Mouse (Mus musculus) left cerebral cortex, adult 18-20 months (tissue): ENCODE data around the gene Cdk5rap2. TPM values are rescaled to one million over a fixed set of nuclear protein-coding genes. Genes with fewer than 3 reads are reported as not detected.
A peak's percentile ranks its signal among the peaks of the same experiment; 100 is the strongest.

ENCODE experiments used
- DNase-seq, 2 experiments: peaks; one replicate each; pipeline ENCODE4 v3.0.0; 2021 to 2022; ENCODE audit warnings: low spot score in 2 of 2, mixed read lengths in 1 of 2
- total RNA-seq, 2 experiments: library from RNA; stranded (reverse); gene quantifications; 2 replicates each; pipeline ENCODE4 v1.2.3; 2021

Gene Cdk5rap2
- total RNA-seq, 2 experiments from 2014 or later: 6.3 to 7.1 TPM

DNA sequence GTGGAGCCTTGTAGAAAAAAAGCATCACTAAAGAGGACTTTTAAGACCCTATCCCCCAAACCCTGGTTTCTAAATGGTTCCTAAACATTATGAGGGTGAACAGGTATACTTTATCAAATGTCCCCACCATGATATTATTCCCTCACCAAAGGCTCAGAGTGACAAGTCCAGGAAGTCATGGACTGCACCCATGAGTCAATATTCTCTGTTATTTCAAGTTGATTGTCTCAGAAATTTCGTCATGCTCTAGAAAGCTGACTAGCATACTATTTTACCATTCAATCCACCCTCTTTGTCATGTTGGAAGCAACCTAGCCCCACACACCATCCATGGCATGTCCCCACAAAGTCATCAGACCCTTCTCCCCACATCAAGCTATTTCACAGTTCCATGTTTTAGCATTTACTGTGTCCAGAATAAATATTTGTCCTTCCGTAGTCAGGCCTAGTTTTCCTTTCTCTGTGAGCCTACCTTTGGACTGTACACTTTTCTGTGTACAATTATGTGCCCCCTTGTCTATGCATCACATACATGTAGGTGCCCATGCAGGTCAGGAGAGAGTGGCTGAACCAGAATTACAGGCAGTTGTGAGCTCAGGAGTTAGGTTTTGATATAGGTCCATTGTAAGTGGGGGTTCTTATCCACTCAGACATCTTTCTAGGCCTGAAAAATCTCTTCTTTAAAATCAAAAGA is 142.9 kb downstream of the Cdk5rap2 start:
- DNase-seq: no peak

DNA sequence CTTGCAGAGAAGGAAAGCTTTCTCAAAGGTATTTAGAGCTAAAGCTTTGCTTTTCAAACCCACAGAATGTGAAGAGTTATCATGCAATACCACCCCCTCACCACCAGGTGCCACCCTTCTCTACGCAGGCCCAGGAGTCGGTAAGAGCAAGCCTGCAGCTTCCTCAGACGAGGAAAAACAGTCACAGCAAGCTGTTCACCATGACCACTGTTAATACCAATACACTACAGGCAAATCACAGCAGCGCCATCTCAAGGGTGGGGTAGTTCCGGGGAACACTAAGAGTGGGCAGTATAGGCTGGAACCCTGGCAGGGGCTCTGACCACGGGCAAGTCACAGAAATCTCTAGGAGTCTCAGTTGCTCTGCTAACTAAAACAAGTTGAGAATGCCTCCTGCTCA is 145.0 kb downstream of the Cdk5rap2 start:
- peak; percentile 19 to 52 for DNase-seq

DNA sequence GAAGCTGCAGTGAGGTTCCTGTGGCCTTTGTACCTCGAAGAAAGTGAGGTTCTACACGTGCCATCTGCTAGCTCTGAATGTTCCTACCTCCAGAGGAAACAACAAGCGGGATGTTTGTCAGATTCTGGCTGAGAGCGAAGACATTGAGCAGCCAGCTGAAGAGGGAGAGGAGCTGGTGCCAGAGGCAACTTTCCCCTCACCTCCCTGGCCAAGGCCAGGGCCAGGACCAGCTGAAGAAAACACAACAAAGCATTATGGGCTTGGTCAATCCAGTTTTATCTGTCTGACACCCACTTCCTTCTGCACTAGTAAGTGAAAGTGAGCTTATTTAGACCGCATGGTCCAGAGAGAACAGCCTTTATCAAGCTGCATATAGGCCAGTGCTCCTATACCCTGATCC is 147.4 kb downstream of the Cdk5rap2 start:
- no peak for DNase-seq

DNA sequence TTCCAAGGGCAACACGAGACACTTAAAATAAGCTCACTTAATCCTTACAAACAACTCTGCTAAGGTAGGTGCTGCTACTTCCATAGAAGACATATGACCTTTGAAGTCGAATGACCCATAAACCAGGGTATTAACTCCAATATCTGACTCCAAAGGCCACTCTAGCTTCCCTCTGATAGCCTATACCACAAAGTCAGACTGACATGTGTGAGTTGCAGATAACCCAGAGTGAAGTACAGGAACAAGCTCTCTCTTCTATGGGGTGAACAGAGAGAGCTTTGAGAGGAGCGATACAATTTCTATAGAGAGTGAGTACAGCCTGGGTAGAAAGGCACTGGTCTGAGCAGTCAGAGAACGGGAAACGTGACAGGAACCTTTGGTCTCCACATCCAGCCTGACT is 148.9 kb downstream of the Cdk5rap2 start:
- DNase-seq: no peak

DNA sequence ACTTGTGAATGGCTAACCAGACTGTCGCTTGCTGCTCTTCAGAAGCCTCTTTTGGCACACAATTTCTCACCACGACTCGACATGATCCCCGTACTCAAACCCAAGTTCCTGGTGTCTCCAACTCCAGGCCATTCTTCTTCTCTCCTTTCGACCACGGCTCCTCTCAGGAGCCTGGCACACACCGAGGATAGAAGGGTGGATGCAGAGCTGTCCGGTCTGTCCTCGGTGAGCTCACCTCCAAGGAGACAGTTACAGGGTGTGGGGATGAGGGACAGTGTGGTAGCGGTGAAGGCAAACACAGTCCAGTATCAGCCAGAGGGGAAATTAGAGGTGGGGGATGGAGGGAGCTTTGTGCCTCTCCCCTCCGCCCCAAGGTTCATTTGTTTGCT is 149.8 kb downstream of the Cdk5rap2 start:
- no peak for DNase-seq

DNA sequence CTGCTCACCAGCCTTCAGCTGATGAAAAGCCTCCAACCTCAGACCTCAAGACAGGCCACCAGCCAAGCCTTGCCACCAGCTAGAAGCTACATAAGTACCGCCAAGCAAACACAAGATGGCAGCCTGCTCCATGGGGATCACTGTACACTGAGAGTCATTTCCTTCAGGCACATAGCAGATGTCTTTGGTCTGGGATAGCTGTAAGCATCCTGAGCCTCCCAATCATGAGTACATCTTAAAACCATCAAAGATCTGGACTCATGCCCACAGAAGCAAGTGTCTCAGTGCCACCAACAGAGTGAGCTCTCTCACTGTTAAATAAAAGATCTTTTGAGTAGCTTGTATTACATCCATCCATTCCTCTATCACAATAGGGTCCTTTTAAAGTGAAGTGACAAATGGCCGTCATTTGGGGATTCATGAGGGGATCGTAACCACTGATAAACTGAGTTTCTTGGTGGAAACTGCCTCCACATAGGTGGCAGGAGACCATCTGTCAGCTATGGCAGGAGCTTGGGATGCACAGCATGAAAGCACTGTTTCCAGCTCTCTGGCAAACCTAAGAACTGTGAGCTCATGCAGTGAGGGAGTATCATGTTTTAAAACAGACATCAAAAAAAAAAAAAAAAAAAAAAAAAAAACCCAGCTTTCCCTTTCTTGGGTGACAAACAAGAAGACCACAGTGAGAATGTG is 150.4 kb downstream of the Cdk5rap2 start:
- peak; percentile 25 to 26 for DNase-seq

DNA sequence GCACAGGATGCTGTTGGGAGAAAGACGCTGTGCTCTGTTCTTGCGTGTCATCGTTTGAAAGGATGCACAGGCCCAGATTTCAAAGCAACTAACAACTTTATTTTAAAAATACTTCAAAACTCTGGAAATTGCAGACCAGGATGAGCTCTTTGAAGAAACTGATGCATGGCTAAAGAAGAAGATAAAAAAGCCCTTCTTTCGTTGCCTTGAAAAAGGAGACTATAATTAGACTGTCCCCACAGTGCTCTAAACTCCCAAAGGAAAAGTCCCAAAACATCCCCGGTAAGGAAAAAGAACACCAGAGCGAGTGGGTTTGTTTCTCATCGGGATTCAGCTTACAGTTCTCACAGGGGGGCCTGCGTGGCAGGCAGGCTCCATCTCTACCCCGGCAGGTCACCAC is 151.4 kb downstream of the Cdk5rap2 start:
- peak in 1 of 2 experiments; percentile 20 for DNase-seq

DNA sequence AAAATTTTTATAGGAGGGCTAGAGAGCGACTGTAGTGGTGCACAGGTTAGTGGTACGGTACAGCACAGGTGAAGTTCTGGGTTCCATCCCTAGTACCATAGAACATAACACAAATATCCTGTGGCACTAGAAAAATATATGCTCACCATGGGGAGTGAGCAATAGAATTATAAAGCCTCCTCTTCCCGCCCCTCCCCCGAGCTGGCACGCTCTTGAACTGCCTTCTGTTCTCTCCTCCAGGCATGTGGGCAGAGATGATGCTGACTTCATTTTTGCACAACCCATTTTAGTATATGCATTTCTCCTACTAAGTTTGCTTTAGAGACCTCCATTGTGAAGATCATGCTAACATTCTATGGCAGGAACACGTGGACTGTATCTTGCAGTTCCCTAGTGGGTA is 152.0 kb downstream of the Cdk5rap2 start:
- peak; percentile 79 to 83 for DNase-seq

DNA sequence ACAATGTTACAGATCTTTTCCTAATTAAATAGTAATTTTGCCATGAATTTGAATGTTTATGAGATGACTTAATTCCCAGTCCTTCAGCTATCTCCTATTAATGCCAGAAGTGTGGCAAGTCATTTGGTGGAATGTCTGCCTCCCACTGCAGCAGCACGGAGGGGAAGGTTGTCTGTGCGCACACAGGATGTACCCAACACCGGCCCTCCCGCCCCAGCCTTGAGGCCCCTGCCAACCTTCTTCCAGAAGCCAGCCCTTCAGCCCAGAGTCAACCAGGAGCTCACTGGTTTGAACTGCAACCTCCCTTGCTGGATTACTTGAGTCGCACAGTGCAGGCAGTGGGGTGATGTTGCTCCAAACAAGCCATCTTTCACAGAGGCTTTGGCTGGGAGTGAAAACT is 158.5 kb downstream of the Cdk5rap2 start:
- no peak for DNase-seq

DNA sequence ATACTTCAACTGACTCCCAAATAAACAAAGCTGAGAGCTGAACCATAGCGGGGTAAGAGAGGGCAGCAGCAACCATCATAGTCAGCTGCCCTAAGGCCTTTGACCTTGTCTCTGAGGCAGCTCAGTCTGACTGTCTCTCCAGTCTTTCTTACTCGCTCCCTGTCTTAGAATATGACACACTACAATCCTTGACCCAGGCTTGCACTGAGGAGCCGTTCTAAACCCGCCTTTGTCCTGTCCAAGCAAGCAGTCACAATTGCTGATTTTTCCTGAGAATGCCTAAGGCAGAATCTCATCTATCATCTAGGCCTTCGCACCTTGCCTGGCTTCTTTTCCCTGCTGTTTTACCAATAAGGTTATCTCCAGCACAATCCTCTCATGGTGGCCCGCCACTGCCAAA is 164.5 kb downstream of the Cdk5rap2 start:
- no peak for DNase-seq

DNA sequence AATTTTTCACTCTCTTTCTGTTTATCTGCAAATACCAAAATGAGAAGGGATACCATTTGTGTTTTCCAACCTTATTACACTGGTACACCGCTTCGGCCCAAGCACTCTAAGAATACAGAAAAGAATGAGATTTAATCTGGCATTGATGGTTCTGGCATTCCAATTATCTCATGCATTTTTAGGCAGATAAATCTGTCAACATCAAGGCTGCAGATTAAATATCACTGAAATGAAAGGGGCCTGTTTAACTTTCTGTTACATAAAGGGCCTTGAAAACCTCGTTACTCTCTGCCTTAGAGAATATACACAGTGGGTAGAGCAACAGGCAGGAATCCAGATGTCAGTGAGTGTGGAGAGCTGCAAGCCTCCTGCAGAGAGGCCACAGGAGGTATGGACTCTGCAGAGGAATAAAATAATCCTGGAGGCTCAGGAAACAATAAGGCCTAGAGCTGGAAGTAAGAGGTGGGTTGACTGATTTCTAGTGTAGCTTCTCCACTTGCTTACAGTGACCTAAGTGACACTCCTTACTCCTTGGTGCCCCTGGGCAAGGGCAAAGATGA is 166.6 kb downstream of the Cdk5rap2 start:
- DNase-seq: no peak

DNA sequence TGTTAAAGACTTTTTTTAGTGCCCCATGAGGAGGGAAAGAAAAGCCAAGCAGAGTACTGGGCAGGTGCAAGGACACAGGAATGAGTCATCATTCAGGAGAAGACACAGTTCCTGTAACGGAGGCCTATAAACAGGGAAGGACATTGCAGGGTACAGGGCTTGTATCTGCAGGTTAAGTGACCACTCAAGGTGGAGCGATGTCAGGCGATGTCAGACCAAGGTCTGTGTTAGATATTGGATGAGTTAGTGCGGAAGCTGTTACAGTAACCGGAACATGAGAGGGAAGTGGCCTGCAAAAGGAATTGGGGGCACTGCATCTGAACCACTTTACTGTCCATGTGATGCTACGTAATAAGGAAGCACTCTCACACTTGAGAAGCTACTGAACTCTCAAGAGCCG is 170.5 kb downstream of the Cdk5rap2 start:
- no peak for DNase-seq

DNA sequence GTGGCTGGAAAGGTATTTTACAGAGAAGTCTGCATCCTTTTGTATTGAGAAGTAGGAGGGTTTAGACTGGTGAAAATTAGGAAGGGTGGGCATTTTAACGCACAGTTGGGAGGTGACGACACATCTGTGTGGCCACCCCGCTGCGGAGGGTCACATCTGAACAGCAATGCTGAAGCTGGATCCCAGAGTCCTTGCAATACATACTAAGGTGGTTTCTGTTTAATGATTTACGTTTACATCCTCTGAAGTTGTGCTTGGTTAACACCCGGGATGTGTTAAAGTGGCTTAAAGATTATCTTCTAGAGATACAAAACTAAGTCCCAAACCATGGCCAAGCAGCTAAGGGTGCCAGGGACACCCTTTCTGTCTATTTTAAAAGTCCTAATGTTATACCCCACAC is 171.4 kb downstream of the Cdk5rap2 start:
- no peak for DNase-seq

DNA sequence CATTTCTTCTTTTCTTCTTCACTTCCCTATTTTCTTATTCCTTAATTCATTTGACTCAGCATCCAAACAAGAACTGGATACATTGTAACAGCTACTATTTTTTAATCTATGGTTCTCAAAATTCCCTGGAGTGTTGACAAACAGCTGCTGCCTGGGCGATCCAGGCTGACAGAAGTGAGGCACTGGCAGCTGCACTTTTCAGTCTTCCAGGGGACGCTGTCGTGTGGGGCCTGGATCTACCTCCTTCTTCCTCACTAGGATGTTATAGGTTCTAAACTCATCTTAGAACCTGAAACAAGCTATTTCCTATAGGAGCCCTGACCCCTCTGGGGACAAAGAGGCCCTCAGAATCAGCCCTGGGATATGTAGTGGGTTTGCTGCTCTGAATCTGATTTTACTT is 177.9 kb downstream of the Cdk5rap2 start:
- no peak for DNase-seq

DNA sequence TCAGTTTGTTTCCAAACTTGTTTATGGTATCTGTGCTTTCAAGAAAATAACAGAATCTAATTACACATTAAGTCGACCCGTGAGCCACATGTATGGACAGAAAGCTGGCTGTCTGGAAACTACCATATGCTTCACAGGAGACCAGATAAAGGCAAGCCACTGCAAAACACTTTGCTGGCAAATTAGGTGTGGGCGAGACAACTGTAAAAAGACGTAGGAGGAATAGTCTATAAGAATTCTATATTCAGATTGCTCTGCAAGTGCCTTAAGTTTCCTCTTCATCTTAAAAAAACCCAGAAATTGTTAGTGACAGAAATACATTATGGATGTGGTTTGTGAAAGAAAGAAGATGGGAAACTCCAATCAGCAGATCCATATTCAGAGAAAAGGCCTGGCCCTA is 180.4 kb downstream of the Cdk5rap2 start:
- peak; percentile 40 to 59 for DNase-seq

DNA sequence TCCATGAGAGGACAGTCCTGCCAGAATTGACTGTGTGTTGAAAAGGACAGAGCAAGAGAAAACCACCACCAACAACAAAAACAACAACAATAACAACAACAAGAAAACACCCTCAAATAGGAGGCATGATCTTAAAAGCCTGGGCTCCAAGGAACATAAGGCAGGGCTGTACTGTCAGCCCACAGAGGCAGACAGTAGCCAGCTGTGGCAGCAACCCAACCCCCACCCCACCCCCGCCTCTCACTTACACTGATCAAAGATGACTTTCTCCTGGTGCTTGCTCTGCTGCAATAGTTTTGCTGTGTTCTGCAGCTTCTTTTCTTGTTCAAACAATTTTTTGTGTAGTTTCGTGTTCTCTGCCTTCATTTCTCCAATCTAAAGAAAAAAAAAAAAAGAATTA is 181.9 kb downstream of the Cdk5rap2 start:
- no peak for DNase-seq

DNA sequence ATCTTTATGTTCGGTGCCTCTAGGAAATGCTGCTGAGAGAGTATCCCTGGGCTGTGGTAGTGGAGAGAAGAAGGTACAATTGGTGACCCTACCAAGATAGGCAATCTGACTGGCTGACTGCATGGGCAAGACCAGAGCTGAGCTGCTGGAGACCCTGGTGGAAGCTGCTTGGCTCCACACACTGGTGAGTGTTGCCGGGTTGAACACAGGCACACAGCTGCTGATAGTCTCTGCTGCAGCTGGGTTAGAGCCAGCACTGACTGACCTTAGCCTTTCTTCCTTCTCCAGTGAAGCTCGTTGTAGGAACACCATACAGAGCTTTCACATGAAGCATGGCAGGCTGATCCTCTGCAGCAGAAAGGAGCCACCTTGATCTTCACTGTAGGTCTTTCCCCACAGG is 182.6 kb downstream of the Cdk5rap2 start:
- DNase-seq: no peak

DNA sequence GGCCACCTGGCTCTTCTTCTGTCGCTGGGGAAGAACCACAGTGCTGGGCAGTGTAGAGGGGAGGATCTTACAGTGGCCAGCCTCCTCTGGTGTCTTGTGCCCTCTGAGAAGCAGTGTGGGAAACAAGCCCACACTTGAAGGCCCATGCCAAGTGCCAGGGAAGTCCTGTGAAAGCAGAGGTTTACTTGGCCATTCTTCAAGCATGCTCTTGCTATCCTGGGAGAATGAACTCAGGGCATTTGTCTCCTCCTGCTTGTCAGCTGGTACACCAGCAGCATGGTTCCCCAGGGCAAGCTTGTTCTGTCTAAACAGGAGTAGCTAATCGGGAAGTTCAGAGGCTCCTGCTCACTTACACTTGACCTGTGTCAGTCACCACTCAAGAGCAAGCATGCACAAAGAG is 185.7 kb downstream of the Cdk5rap2 start:
- no peak for DNase-seq

DNA sequence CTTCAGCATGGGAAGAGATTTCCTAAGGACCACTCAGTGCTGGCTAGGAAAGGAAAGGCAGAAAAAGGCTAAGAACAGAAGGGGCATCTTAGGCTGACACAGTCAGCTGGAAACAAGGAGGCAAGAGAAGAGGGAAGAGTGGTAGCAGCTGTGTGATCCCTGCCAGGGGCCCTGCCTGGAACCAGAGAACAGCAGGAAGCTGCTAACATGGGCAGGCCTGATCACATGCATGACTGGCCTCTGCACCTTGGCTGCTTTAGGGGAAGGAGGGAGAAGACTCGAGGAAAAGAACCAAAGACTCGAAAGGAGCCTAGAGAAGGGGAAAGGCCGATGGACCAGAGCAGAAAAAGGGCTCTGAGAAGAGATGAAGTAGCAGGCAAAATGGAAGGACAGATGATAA is 188.4 kb downstream of the Cdk5rap2 start:
- DNase-seq: no peak

DNA sequence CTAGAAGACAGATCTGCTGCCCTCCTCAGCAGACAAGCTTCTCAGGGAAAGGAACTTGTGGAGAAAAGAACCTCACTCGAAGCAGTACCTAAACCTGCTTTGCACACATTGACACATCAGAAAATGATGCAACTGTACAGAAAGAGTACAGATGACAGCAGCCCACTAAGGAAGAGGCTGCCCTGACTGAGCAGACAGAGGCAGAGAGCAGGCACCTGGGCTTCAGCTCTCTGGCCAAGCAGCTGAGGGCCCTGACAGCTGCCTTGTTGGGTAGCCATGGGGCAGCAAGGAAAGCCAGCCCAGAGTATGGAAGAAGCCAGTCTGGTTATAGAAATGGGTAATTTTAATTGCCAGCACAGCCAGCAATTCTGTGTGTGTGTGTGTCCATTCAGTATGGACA is 188.9 kb downstream of the Cdk5rap2 start:
- DNase-seq: no peak

DNA sequence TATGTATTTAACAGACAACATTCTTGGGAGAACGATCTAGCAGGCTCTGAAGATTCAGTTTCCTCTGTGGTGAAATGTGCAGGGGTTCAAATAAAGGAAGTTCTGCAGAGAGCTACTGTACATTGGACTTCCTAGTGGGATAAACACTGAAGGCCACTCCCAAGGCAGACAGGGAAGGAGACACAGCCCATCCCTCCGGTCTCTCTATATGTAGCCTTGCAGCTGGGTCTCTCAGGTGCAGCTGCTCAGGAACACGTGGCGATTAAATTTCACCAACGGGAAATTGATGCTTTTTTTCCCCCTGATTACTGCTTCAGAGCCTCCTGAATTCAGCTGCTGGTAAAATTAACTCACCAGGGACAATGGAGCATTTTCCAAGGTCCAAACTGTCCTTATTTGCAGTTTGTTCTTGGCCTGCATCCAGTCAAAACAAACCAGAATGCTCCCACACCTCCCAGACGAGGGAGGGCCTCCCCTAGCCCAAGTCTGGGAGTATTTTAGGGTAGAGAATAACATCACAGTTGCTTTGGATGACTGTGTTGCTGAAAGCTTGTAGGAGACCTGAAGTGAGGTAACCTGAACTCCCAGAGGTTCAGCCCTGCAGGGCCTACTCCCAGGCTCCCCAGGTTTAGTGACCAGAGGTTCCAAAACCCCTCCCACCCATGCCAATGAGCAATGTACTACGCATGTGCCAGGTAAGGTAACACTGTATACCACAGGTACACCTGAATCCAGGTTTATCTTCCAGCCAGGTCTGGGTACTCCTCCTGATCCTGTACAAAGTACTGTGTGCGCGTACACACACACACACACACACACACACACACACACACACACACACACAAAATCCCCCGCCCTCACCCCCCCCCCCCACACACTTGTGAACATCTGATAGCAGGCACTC is 189.7 kb downstream of the Cdk5rap2 start:
- DNase-seq: peak; percentile 49 to 57

DNA sequence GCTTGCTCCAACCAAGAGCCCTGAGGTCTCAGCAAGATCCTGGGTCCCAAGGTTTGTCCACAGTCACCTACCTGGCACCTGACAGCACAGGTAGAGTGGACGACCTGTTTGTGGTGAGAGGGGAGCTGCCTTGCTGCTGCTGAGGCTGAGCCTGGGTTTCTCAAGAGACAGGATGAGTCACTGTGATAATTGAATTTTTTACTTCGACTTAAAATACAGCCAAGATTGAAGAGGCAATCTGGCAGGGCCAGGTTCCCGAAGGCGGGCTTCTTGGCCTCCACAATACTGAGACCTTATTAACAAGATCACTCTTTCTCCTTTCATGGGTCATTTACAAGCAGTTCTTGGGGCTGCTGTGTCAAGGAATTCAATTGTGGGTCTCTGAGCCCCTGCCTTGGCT is 190.5 kb downstream of the Cdk5rap2 start:
- DNase-seq: peak in 1 of 2 experiments; percentile 39
